Mouse (Mus musculus) kidney, adult 2 months (tissue): ENCODE data around the gene Armc12. TPM values are rescaled to one million over a fixed set of nuclear protein-coding genes. Genes with fewer than 3 reads are reported as not detected.

Experiments
- DNase-seq: peaks from one replicate; pipeline ENCODE4 v3.0.0; 2021
- H3K27ac ChIP-seq: fragments of 200-500 bp; 2 replicates; pipeline ENCODE4 v1.5.1; 2012; ENCODE audit warnings: low read depth, low read length, control low read depth, inconsistent platforms; ENCODE audit not compliant: insufficient read depth
- H3K27me3 ChIP-seq: fragments of 200-500 bp; replicated peaks from 2 replicates; pipeline ENCODE4 v1.6.1; 2012; ENCODE audit warnings: mild to moderate bottlenecking, moderate library complexity, low read length, inconsistent platforms; ENCODE audit not compliant: control insufficient read depth, insufficient read depth
- H3K36me3 ChIP-seq: fragments of 200-500 bp; 2 replicates; pipeline ENCODE4 v1.6.1; 2012; ENCODE audit warnings: mild to moderate bottlenecking, moderate library complexity, low read length, inconsistent platforms; ENCODE audit not compliant: control insufficient read depth, insufficient read depth
- H3K4me1 ChIP-seq: fragments of 200-500 bp; 2 replicates; pipeline ENCODE4 v1.6.1; 2011; ENCODE audit warnings: low read length; ENCODE audit not compliant: control insufficient read depth, insufficient read depth
- H3K4me3 ChIP-seq: fragments of 200-500 bp; 2 replicates; pipeline ENCODE4 v1.5.1; 2011; ENCODE audit warnings: mild to moderate bottlenecking, low read depth, low read length, control low read depth; ENCODE audit not compliant: insufficient read depth
- CTCF ChIP-seq: fragments of 200-500 bp; conservative IDR thresholded peaks from 2 replicates; pipeline ENCODE4 v1.5.1; 2011; ENCODE audit warnings: low read depth, mild to moderate bottlenecking, control low read depth, low read length, moderate library complexity, mixed read lengths; ENCODE audit not compliant: insufficient read depth, insufficient read length
- POLR2A ChIP-seq: fragments of 200-500 bp; IDR thresholded peaks from one replicate; pipeline ENCODE4 v1.6.1; 2011; ENCODE audit warnings: low read depth, low read length, control low read depth
- WGBS: fragments of 180-500 bp; shearing (Covaris S2); methylation state at CpG from one replicate; pipeline ENCODE4 v1.1.7; 2018; 5-methylcytosine and 5-hydroxymethylcytosine counted together
- polyA plus RNA-seq: library from polyadenylated mRNA; depleted of rRNA; stranded (reverse); fragments of >200 nt; gene quantifications from 2 replicates; pipeline ENCODE4 v1.2.3, GENCODE M21; 2012

The Armc12 gene
- polyA plus RNA-seq, 1 experiment: not detected

- H3K4me3 ChIP-seq: peak overlapping the region; percentile 72
- H3K36me3 ChIP-seq: no peaks in the 10 kb centered on the region
- H3K4me1 ChIP-seq: peaks cover 47% of the 10 kb centered on the region
- H3K27me3 ChIP-seq: no peaks in the 10 kb centered on the region
- WGBS: 13% methylated on average over 8 of the region's 8 CpGs
- H3K27ac ChIP-seq: peak overlapping the region; percentile 98
- no peak for TF ChIP-seq POLR2A
- TF ChIP-seq CTCF: no peak
- peak; percentile 77 for DNase-seq
Measured at GRCm38 (mm10) chr17:28518615-28519071, 12.0 kb upstream of the Armc12 start.

GRCm38 (mm10) chr17:28519827-28520226, 10.8 kb upstream of the Armc12 start:
- Histone ChIP-seq H3K4me3 (no peak overlapping the region), H3K27me3 (no peaks in the 10 kb centered on the region), H3K36me3 (no peaks in the 10 kb centered on the region), H3K27ac (no peak overlapping the region; the same call in 1 of the 2 replicates), H3K4me1 (peaks cover 37% of the 10 kb centered on the region)
- DNase-seq: peak; percentile 48
- TF ChIP-seq POLR2A (no peak), CTCF (peak; percentile 39; the same call in 1 of the 2 replicates)
- WGBS: 80% methylated on average over 3 of the region's 3 CpGs

- no peak overlapping the region for H3K27ac ChIP-seq
- H3K4me1 ChIP-seq: peaks cover 32% of the 10 kb centered on the region
- H3K4me3 ChIP-seq: no peak overlapping the region
- H3K27me3 ChIP-seq: no peaks in the 10 kb centered on the region
- H3K36me3 ChIP-seq: no peaks in the 10 kb centered on the region
- 92% methylated on average over 4 of the region's 4 CpGs for WGBS
- TF ChIP-seq CTCF (no peak), POLR2A (no peak)
- DNase-seq: no peak
Measured at GRCm38 (mm10) chr17:28520561-28520960, 10.0 kb upstream of the Armc12 start.

- H3K4me1 ChIP-seq: peaks cover 28% of the 10 kb centered on the region
- H3K36me3 ChIP-seq: no peaks in the 10 kb centered on the region
- peak; percentile 25 for DNase-seq
- WGBS: 68% methylated on average over 5 of the region's 5 CpGs
- no peaks in the 10 kb centered on the region for H3K27me3 ChIP-seq
- H3K27ac ChIP-seq: peak overlapping the region; percentile 3; the same call in 1 of the 2 replicates
- TF ChIP-seq POLR2A (no peak), CTCF (no peak)
- no peak overlapping the region for H3K4me3 ChIP-seq
Measured at GRCm38 (mm10) chr17:28521071-28521726, 9.4 kb upstream of the Armc12 start.

GRCm38 (mm10) chr17:28521920-28522319, 8.7 kb upstream of the Armc12 start:
- peaks cover 26% of the 10 kb centered on the region for H3K4me1 ChIP-seq

GRCm38 (mm10) chr17:28522623-28523354, 7.8 kb upstream of the Armc12 start:
- peak; percentile 90 for TF ChIP-seq POLR2A
- no peak for TF ChIP-seq CTCF
- no peaks in the 10 kb centered on the region for H3K27me3 ChIP-seq
- peaks cover 28% of the 10 kb centered on the region for H3K4me1 ChIP-seq
- H3K4me3 ChIP-seq: peak overlapping the region; percentile 62
- DNase-seq: peak; percentile 98
- under 1% methylated on average over 66 of the region's 66 CpGs for WGBS
- no peaks in the 10 kb centered on the region for H3K36me3 ChIP-seq
- peak overlapping the region; percentile 63 for H3K27ac ChIP-seq

More at GRCm38 (mm10) chr17:28521920-28522319, 8.7 kb upstream of the Armc12 start:
- WGBS: 30% methylated on average over 6 of the region's 6 CpGs
- Histone ChIP-seq H3K36me3 (no peaks in the 10 kb centered on the region), H3K4me3 (peak overlapping the region; percentile 62), H3K27ac (peak overlapping the region; percentile 81), H3K27me3 (no peaks in the 10 kb centered on the region)
- TF ChIP-seq POLR2A (no peak), CTCF (no peak)
- DNase-seq: peak; percentile 79

GRCm38 (mm10) chr17:28523355-28524008, 7.1 kb upstream of the Armc12 start:
- no peaks in the 10 kb centered on the region for H3K27me3 ChIP-seq
- peak overlapping the region; percentile 62 for H3K4me3 ChIP-seq
- TF ChIP-seq POLR2A (no peak), CTCF (no peak)
- no peak for DNase-seq
- H3K27ac ChIP-seq: peak overlapping the region; percentile 63
- peaks cover 27% of the 10 kb centered on the region for H3K4me1 ChIP-seq
- WGBS: 22% methylated on average over 28 of the region's 28 CpGs
- no peaks in the 10 kb centered on the region for H3K36me3 ChIP-seq
